Mouse (Mus musculus): ENCODE measurements around the gene Mrps18a.
A peak's percentile ranks its signal among the peaks of the same experiment; 100 is the strongest.

Mrps18a gene

DNA sequence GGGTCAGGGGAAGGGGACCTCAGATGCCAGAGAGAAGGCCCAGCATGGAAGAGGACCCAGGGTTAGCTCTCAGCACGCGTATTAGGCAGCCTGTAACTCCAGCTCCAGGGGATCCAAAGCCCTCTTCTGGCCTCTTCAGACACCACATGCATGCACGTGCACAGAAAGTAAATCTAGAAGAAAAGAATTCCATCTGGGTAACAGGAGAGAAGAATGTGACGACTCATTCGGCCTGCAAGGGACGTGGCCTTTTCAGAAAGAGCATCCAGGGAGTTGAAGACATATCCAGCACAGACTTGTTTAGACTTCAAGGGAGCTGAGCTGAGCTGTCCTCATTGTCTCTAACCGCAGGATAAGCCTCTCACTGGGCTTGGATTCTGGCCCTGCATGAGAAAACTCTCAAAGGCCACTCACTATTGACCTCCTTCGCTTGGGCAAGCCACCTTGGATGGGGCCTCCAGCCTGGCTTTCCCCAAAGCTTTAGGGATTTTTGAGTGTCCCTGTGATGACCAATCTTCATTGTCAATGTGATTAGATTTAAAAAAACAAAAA is 8.1 kb upstream of the Mrps18a start:
- no peak for DNase-seq (ENCODE audit: low read depth)

DNA sequence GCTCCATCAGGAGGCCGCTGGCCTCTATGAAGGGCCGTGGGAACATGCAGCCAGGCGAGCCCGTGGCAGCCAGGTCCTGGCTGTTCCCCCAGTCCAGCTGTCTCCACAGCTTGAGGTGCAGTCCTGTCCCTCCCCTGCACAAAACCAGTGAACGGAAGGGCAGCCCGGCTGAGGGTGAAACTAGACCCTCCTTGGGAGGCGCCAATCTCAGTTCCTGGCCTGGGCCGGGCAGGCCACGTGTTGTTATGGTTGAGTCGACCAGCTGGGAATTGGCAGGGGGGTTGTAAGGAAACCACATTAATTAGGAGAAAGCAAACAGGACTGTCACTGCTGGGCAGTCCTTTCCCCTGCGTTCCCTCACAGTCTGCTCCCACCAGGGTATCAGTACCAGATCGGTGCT is 6.3 kb upstream of the Mrps18a start:
- no peak for DNase-seq (ENCODE audit: low read depth)

DNA sequence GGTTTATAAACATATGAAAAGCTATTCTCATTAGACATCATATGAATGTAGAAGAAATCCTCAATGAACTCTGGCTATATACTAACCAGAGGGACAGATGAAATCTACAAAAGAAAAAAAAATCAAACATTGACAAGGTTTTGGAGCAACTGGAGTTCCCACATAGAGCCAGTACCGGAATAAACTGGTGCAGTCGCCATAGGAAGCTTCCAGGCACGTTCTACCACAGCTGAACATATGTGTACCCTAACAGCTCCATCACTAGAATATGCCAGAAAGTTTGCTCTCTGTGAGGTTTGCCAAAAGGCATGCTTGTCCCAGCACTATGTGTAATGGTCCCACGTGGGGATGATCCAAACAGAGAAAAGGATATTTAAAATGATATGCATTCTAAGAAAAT is 2.5 kb upstream of the Mrps18a start:
- no peak for DNase-seq (ENCODE audit: low read depth)

DNA sequence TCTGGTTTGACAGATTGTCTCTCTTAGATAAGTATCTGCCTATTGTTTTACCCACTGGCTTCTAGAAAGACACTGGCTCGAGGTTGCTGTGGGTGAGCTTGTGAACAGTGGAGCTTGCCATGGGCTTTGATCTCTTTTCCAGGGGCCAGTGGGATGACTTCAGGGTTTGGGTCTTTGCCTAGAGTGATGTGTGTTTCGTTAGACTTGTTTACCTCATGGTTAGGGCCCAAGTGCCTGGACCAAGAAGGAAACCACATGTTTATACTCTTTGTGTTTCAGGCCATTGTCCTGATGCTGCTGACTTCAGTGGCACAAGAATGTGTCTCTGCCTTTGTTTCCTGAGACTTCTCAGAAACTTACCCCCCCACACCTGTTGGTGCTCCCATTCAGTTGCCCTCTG is 4.7 kb downstream of the Mrps18a start:
- no peak for DNase-seq (ENCODE audit: low read depth)

DNA sequence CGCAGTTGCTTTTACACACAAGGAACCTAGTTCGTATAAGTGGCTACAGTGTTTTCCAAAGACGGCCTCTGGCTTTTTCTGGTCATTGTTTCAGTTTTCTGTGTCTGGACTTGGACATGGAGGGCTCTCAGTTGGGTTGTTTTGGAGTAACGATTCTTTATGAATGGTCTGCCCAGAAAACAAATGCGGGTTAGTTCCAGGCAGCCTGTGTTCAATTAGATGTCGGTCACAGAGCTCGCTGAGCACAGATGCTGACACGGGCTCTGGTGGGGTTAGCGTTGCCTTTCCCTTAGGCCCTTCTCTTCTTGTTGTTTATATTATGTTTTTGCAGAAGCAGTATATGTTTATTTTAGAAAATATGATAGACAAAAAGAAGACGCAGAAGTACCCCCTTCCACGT is 5.4 kb downstream of the Mrps18a start:
- DNase-seq (ENCODE audit: low read depth): no peak

DNA sequence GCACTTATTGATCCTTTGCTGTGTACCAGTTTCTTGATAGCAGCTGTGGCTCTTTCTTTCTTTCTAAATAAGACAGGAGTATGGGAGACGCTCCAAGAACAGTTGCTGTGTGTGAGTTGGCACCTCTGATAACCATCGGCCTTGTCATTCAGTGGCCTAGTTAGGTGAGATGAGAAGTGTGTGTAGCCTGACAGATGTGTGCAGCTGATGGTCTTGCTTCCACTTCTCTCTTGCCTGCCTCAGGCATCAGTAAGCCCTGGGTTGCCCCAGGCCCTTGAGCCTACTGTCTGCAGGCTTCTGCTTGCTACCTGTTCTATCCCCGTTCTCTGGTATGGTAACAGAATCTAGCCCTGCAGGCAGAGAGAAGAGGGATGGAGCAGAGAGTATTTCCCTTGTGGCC is 6.1 kb downstream of the Mrps18a start:
- DNase-seq (ENCODE audit: low read depth): no peak

DNA sequence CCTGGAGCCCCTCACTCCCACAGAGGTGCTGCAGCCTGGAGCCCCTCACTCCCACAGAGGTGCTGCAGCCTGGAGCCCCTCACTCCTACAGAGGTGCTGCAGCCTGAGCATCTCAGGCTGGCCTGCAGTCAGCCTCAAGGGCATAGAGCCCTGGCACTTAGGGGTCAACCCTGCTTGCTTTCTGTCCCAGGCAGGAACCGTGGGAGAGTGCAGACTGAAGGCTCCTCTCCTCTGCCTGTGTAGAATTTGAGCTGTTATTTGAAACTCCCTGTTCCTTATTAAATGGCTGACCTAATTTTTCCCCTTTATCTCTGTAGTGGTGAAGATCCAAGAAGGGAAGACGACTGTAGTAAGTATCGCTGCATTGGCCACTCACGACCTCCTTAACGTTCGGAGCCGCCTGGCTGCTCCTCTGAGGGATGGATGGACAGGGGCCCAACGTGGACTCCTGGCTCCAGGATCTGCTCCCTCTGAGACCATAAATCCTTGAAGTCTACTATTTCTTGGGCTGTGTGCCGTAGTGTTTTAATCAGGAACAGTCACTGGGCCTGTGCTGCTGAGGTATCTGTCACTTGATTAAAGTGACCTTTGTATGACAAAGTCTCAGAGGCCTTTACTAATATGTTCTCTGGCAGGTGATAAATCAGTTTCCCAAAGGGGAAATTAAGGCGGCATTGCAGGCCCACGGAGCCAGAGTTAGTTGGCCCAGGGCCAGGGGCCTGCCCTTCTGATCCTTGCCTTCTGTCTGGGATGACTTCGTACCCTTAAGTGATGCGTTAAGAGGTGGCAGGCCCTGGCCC is 7.0 kb downstream of the Mrps18a start:
- DNase-seq (ENCODE audit: low read depth): no peak

DNA sequence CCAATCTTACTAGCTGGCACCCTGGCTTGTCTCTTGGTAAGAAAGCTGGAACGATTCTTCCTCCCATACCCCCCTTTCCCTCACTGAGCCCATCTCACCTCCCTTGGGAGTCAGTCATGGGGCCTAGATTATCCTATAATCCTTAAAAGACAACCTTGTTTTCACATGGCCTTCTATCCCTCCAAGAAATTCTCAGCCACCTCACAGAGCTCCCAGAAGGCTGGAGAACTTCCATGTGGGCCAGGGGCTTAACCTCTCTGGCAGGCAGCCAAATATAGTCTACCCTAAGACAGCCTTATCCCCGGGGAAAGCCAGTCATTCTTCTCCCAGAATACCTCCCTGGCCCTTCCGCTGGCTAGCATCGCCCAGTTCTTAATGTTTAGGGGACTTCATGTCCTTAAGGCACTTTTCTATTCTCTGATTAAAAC is 7.7 kb downstream of the Mrps18a start:
- no peak for DNase-seq (ENCODE audit: low read depth)

DNA sequence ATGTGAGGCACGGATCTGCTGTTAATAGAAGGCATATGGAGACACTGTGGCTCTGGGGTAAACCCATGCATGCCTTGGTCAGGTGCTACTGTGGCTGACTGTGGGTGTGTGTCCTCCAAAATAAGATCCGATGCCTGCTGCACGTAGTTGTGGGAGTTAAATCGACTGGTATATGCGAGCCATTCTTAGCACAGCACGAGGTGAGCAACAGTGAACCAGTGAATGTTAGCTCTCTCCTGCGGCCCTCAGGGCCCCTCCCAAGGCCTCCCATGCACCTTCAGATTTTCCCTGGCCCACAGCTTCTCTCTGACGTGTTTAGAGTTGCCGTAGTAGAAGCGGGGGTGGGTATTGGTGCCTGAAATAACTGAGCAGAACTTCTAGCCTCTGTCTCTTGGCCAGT is 8.9 kb downstream of the Mrps18a start:
- DNase-seq (ENCODE audit: low read depth): no peak

DNA sequence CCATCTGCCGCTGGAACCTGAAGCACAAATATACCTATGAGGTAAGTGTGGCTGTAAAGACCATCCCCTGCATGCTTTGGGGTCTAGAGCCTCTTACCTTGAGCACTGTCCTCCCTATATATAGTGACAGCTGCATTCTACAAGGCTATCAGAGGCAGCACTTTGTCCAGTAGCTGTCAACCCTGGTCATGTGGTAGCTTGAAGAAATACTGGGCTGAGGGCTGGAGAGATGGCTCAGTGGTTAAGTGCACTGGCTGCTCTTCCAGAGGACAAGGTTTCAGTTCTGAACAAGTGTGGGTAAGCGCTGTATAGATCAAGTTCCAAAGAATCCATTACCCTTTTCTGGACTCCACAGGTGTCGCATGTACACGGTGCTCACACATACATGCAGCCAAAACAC is 12.0 kb downstream of the Mrps18a start:
- DNase-seq (ENCODE audit: low read depth): no peak

DNA sequence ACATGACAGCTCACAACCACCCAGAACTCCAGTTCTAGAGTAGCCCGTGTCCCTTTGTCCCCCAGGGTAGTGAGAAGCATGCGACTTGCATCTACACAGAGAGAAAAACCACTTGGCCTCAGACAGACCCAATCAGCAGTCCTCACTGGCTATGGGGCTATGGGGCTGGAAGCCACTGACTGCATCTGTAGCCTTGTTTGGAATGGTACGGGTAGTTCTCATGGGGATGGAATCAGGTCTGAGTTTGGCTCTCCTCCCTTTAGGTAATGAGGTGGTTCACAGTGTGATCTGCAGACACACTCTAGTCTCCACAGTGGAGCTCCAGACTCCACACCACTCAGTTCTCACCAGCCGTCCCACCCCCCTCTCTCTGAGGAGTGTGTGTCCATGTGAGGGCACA is 12.5 kb downstream of the Mrps18a start:
- DNase-seq (ENCODE audit: low read depth): no peak

DNA sequence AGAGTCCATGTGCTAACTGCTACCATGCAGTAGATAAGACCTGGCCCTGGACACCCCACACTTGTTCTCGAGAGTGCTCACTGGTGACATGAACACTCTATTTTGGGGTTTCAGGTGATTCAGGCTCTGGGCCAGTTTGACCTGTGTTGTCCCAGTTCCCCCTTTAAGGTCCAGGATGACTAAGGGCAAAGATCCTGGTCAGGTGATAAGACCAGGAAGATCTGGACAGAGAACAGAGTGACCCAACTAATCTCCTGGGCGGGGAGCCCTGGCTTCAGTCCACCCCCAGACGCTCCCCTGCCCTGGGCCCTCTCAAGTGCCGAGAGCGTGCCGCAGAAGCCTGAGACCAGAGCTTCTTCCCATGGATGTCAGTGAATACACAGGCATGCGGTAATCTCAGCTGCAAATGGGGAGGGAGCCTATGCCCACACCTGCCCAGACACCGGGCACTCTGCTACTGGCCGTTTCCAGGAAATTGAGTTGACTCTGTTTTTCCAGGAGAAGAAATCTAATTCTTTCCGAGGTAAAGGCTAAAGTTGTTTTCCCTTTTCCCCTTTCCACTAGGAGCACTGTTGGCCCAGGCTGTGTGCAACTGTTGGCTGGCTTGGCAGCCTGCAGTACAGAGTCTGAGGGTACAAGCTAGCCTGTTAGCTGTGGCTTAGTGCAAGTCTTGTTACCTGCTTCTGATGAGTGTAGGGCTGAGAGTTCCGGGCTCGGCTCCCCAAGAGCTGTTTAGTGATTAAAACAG is 13.3 kb downstream of the Mrps18a start:
- no peak for DNase-seq (ENCODE audit: low read depth)

DNA sequence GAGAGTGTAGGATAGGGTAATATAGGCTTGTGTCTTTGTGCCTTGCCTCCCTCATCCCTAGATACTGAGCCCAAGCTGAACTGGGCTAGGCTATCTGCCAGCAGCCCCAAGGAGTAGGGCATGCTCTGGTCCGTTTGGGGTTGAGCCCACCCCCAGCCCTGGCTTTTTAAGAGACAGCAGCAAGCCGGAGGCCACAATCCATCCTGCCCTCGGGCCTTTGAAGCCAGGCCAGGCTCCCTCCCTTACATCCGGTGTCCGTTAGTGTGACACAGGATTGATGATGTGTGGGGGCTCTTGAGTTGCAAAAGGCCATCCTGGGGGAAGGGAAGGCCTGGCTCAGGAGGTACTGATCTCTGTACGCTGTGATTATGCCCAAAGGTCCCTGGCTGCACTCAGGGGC is 15.8 kb downstream of the Mrps18a start:
- no peak for DNase-seq (ENCODE audit: low read depth)

DNA sequence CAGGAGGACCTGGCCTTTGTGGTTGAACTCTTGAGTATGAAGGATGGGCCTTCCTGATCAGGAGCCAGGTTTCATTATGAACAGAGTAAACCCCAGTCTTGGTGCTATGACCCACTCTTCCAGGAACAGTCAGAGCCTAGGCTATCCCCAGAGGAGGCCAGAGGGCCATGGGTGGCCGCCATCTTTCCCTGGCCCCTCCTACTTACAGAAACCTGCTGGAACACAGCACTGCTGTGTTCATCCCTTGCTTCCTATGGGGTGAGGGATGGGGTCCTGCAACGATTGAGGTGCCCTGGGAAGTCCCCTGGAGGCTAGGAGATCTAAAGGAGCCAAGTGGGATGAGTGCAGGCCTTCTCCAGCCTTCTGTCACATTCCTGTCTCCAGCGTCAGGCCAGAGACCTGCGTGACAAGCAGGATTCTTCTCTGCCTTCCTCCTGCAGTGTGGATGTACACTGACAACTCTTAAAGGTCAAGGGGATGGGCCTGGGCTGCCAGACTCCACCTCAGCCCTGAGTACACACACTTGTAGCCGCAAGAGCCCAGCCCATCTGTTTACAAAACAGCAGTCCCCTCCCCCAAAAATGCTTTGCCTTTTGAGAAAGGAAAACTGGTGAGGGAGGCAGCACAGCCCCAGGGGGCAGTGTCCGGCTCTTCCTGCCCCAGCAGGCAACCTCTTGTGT is 17.2 kb downstream of the Mrps18a start:
- DNase-seq (ENCODE audit: low read depth): no peak

DNA sequence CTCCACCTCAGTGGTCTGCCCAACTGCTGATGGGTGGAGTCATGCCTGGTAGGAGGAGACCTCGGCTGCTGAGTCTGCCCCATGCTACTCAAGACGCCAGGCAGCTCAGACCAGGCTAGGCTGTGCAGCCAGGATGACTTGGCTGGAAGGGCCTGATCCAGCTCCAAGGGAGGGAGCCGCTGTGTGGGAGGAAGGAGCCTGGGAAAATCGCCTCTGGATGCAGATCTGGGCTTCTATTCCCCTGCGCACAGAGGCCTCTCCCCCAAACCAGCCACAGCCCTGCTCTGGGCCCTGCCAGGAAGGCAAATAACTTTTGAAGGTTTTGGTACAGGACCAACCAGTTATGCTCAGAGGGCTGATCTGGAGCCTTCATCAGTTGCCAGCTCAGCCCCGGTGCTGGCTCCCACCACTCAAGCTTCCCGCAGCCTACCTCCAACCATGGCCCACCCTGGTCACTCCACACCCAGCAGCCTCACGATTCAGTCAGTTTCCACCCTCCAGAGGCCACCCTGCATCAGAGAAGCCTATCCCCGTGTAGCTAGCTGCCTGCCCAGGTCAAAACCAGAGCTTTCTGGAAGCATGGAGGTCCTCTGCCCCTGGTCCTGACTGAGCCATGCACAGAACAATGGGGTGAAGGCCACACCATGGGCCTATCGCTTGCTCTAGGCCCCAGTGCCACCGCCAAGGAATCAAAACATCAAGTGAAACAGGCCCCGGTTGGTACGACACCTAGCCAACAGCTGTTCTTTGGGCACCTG is 19.1 kb downstream of the Mrps18a start:
- no peak for DNase-seq (ENCODE audit: low read depth)

DNA sequence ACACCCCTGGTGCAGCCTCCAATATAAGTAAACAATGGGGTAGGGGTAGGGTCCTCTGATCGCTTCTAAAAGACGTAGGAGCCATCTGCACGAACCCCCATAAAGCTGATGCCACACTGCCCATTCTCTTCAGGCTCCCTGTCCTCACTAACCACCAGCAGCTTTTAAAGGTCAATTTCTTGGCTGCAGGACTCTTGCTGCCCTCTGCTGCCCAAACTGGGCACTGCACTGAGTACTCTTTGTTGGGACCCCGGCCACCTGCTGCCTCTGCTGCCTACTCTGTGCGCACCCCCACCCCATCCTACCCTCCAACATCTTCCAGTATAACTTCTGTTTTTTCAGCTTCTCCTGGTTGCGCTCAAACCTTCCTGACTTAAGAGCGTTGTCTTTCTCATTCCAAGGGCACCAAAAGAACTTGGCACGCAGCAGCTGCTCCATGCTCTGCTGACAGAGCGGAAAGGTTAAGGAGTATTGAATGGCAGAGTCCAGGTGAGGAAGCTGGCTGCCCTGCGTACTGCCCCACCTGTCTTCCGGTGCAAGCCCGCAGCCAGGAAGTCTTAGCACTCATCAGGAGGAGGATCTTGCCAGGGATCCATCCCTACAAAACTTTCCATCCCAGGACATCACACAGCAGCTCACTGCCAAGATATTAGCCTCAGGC is 21.4 kb downstream of the Mrps18a start:
- DNase-seq (ENCODE audit: low read depth): peak; percentile 50

DNA sequence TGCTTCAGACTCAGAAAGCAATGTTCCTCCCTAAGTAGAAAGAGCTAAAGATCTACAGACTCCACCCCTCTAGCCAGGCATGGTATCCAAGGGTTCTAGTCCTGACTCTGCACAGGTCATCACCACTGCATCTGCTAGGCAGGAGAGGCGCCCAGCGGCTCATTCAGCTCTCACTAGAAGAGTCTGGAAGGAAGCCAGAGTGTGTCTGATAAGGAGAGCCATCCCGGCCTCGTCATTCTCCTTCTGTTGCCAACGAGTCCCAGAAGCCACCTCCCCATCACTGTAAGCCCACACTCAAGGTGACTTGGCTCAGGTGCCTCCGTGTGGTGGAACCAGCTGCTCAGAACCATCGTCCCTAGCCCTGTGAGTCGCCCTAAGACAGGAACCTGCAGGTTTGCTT is 22.1 kb downstream of the Mrps18a start:
- DNase-seq (ENCODE audit: low read depth): no peak

DNA sequence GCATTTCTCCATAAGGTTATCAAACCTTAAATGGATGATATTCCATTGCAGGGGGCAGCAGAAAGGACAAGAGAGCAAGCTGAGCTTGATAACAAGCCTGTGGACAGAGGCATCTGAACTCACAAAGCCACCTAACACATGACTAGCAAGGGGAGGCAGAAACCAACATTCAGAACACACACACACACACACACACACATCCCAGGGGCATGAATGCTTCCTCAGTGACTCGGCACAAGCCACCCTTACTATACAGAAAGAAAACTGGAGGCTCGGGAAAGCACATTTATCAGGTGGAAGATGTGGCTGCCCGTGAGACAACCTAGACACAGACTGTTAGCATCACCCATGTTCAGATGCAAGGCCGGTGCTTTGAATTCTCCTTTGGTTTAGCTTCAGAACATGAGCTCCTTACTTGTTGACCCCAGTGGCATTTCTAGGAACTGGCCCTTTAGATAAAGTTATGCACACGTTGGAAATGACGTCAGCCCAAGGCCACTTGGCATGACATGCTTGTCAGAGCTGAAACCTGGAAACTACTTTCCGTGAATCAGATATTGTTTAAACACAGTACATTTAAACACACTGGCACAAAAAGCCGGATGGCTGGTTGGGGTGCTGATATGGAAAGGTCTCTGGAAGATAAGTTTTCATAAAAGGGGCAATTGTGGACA is 27.9 kb downstream of the Mrps18a start:
- no peak for DNase-seq (ENCODE audit: low read depth)

DNA sequence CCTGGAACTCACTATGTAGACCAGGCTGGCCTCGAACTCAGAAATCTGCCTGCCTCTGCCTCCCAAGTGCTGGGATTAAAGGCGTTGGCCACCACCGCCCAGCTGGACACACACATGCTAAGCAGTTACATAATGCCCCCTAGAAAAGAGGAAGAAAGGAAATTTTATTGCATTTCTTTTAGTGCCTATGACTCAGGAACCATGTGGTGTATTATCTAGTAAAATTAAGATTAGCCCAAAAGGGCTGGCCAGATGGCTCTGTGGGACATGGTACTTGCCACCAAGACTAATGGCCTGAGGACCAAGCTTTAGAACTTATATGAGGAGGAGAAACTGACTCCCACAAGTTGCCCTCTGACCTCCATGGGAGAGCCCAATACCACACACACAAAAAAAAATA is 29.1 kb downstream of the Mrps18a start:
- no peak for DNase-seq (ENCODE audit: low read depth)

DNA sequence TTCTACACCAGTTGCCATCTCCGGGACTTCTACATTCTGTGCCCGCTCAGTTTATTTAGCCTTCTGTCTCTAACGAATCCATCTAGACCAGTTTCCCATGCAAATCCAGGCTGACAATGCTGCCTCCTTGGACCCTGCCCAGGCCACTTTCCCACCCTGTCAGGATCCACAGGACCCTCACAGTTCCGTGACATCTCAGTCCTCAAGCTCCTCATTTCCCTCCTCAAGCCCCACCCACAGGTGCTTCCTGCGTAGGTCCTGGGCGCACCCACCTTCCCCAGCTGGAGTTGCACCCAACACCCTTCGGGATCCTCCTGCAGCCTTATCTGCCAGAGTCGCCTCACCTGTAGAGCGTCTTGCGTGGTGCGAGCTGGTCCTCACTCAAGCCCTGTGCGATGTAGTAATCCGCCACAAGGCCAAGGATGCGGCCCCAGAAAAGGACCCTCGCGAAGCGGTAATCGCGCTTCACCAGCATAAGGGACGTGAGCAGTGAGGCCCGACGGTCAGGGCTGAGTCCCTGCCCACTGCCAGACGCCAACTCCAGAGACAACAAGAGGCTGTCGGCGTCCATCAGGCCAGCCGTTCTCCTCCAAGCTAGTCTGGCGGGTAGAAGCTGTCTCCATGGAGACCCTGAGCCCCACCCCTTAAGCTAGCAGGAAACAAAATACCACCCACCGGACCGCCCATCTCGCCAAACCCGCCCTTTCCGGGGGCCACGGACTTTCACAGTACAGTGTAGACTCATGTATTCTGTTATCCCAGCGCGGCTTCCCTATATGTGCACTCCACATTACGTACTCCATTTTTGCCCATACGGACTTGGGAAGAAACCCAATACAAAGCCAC is 33.0 kb downstream of the Mrps18a start, which contains the start of gene Rsph9:
Gene Rsph9, minus strand, starts transcription at position 639 of the 846 bp plus-strand sequence.
- peak; percentile 70 for DNase-seq (ENCODE audit: low read depth)
